Mouse (Mus musculus): ENCODE data around the gene Inka1.
A peak's percentile ranks its signal among the peaks of the same experiment; 100 is the strongest.

Inka1 gene

GRCm38 (mm10) chr9:107984052-107984753 is 1.5 kb downstream of the Inka1 start:
- DNase-seq (ENCODE audit: low spot score in 2 of 2): no peak

DNA sequence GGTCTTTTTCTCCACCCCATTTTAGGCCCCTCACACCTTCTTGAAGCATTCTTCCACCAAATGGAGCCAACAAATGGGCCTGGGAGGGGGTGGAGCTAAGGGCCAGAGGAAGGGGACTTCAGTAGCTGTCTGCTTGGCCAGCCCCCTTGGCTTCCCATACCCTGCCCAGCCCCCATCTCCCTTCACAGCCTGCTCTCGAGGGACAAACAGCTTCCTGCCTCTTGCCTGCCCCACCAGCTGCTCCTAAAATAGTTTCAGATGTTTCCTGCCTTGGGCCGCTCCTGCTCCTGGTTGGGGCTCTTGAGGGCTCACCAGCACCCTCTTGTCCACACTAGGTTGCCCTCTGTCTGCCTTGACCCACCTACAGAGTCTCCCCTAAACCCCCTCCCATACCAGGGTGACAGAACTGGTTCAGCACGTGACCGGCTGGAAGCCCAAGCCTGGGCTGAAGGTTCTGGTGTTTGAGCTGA is 2.2 kb downstream of the Inka1 start:
- peak in 1 of 2 experiments; percentile 68 for DNase-seq (ENCODE audit: low spot score in 2 of 2)

GRCm38 (mm10) chr9:107982681-107983346 is 2.9 kb downstream of the Inka1 start, which contains the start of gene Gm20661:
TSS of gene Gm20661 (plus strand) at chr9:107983058.
- DNase-seq (ENCODE audit: low spot score in 2 of 2): peak in 1 of 2 experiments; percentile 63

GRCm38 (mm10) chr9:107981684-107982605 is 3.7 kb downstream of the Inka1 start:
- DNase-seq (ENCODE audit: low spot score in 2 of 2): no peak

DNA sequence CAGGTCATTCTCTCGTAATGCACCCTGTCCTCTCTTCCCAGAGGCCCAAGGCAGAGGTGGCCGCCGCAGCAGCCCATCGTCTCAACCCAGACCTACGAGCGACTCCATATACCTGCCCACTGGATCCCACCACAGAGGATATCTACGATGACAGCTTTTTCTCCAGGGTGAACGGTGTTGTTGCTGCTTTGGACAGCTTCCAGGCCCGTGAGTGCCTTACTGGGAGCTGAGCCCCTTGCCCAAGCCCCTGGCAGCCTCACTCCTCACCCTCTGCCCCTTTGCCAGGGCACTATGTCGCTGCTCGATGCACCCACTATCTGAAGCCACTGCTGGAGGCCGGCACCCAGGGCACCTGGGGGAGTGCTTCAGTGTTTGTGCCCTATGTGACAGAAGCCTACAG is 6.9 kb downstream of the Inka1 start:
- DNase-seq (ENCODE audit: low spot score in 2 of 2): no peak

DNA sequence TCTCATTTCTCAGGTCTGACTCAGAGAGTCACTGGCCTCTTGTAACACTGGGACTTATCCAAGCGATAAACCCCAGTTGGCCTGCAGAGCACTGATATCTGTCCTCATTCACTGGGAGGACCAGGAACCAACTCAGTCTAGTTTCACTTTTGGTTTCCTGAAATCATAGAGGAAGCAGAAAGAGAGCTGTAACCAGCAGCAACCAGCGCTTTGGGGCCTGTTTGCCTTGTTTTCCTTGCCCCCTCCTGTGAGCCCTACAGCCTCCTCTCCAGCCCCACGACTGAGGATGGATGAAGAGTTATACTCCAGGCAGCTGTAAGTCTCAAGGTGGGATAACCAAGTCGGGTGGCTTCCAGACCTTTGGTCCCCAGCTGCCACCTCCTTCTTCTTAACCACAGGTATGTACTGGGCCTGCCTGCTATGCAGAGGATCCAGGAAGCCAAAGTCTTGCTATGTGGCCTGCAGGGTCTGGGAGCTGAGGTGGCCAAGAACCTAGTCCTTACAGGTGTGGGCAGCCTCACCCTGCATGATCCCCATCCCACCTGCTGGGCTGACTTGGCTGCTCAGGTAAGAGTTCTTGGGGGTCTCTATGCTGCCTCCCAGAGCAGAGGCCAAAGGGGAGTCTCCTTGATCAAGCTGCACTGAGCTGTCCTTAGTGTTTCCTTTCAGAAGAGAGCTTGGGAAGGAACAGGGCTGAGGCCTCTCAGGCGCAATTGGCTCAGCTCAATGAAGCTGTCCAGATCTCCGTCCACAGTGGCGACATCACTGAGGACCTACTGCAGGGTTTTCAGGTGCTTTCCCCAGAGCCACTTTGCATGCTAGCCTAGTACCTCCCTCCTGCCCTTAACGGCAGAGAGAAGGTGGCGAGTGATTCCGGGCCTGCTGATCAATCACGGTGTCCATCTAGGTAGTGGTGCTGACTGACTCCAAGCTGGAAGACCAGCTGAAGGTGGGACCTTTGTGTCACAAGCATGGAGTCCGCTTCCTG is 10.0 kb downstream of the Inka1 start, which contains the start of gene Uba7:
Gene Uba7, plus strand, starts transcription at position 107 of the 988 bp plus-strand sequence.
- DNase-seq (ENCODE audit: low spot score in 2 of 2): peak; percentile 26 to 27

GRCm38 (mm10) chr9:107974491-107975171 is 11.0 kb downstream of the Inka1 start:
- DNase-seq (ENCODE audit: low spot score in 2 of 2): no peak

- DNase-seq (ENCODE audit: low spot score in 2 of 2): no peak
Measured at GRCm38 (mm10) chr9:107971690-107972541, 13.8 kb downstream of the Inka1 start.

GRCm38 (mm10) chr9:107970311-107970710 is 15.4 kb downstream of the Inka1 start:
- DNase-seq (ENCODE audit: low spot score in 2 of 2): no peak

DNA sequence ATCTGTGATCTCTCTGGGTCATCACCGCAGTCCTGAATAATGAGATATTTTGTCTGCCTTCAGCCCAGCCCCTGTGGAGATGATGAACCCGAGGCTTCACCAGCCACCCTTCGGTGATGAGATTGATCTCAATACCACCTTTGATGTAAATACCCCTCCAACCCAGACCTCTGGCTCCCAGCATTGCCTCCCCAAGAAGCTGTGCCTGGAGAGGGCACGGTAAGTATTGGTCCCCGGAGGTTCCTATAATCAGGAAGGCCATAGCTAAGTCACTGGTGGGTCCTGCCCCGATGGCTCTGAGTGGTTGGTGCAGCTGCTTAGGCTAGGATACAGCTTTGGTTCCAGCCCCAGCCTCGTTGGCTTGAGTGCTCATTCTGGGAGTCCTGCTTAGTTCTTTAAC is 17.1 kb downstream of the Inka1 start:
- no peak for DNase-seq (ENCODE audit: low spot score in 2 of 2)

DNA sequence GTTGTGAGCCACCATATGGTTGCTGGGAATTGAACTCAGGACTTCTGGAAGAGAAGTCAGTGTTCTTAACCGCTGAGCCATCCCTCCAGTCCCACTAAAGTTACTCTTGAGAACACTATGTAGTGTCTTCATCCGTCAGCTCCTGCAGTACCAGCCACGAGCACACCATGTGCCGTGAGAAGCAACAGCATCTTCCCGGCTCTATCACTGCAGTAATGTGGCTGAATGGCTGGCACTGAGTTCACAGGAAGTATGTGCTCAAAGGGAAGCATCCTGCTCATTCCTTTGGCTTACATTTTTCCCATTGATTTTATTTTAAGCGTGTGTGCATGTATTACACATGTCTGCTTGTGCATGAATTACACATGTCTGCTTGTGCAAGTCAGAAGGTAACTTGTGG is 18.2 kb downstream of the Inka1 start:
- no peak for DNase-seq (ENCODE audit: low spot score in 2 of 2)

GRCm38 (mm10) chr9:107966676-107967075 is 19.0 kb downstream of the Inka1 start:
- DNase-seq (ENCODE audit: low spot score in 2 of 2): no peak

DNA sequence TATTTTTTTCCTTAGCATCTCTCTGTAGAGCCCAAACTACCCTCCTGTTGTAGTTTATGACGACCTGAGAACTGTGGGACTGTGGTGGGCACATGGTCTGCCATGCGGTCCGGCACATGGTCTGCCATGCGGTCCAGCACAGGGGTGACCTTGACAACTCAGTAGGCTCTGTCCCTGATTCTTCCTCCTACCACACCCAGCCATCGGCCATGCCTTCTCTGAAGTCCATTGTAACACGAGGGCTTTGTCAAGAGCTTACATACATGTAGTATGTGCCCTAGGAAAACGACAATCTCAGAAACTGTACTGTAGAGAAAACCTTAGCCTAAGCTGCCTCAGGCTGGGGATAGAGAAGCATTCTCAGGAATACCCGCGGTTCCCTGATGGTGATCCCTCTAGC is 21.0 kb downstream of the Inka1 start:
- DNase-seq (ENCODE audit: low spot score in 2 of 2): no peak

- DNase-seq (ENCODE audit: low spot score in 2 of 2): peak; percentile 66 to 79
Measured at GRCm38 (mm10) chr9:107963700-107964099, 22.0 kb downstream of the Inka1 start.

DNA sequence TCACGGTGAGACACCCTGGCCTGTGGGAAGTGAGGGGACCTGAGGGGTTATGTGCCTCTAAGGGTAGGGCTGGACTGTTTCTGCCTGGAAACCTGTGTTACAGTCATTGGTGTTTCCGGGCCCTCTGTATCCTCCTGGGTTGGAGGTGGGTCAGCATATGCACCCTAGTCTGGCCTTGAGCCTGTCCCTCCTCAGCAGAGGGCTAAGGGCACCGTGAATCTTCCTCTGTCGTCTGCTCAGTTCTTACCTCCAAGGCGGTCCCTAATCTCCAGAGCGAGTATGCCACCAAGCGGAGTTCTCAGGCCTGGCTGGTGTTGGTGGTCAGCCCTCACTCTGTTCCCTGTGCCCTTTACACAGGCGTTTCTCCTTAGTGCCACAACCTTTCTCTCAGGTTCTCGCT is 22.8 kb downstream of the Inka1 start:
- DNase-seq (ENCODE audit: low spot score in 2 of 2): no peak

GRCm38 (mm10) chr9:107961881-107962280 is 23.8 kb downstream of the Inka1 start:
- DNase-seq (ENCODE audit: low spot score in 2 of 2): no peak

DNA sequence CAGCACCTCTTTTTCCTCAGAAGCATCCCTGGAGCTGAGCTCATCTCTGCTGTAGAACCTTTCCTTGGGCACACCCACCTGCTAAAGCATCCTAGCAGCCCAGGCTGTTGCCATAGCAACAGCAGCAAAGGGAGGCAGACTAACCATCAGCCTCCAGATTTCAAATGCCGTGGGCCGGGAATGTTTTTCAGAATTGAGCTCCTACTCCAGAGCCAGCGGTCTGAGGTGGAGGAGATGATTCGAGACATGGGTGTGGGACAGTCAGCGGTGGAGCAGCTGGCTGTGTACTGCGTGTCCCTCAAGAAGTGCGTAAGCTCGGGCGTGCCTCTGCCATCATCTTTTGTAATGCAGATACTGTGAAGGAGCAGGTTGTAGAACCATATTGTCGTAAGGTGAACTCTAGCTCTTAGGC is 24.3 kb downstream of the Inka1 start:
- DNase-seq (ENCODE audit: low spot score in 2 of 2): no peak

GRCm38 (mm10) chr9:107960928-107961327 is 24.8 kb downstream of the Inka1 start:
- no peak for DNase-seq (ENCODE audit: low spot score in 2 of 2)

GRCm38 (mm10) chr9:107959896-107960295 is 25.8 kb downstream of the Inka1 start:
- no peak for DNase-seq (ENCODE audit: low spot score in 2 of 2)
